Mouse (Mus musculus): ENCODE data around the gene Zyg11b. TPM values are rescaled to one million over a fixed set of nuclear protein-coding genes. Genes with fewer than 3 reads are reported as not detected.
A peak's percentile ranks its signal among the peaks of the same experiment; 100 is the strongest.

The Zyg11b gene
- polyA plus RNA-seq, 1 experiment from 2014 or later, result 28.8 TPM

- H3K36me3 ChIP-seq (ENCODE audit: control insufficient read depth, insufficient read depth, low read length), result no peaks in the 10 kb centered on the region
- ATAC-seq (replicated peaks; ENCODE audit: low FRiP score), result no peak
- no peak for DNase-seq (ENCODE audit: low spot score)
- H3K4me1 ChIP-seq (replicated peaks; ENCODE audit: control insufficient read depth, insufficient read depth, low read length), result no peaks in the 10 kb centered on the region
- no peak overlapping the region for H3K27ac ChIP-seq (ENCODE audit: low read depth, low read length)
- no peak overlapping the region for H3K9ac ChIP-seq (ENCODE audit: low read length)
- no peak overlapping the region for H3K4me3 ChIP-seq (ENCODE audit: low read depth, low read length)
- H3K4me2 ChIP-seq (ENCODE audit: low read depth, low read length, severe bottlenecking), result no peak overlapping the region
- no peaks in the 10 kb centered on the region for H3K27me3 ChIP-seq (ENCODE audit: control insufficient read depth, insufficient read depth, low read length)
- 64% methylated on average over 3 of the region's 3 CpGs for WGBS
- H3K9me3 ChIP-seq (ENCODE audit: control insufficient read depth, low read length), result no peaks in the 10 kb centered on the region
Measured at GRCm38 (mm10) chr4:108225341-108225872, 75.5 kb downstream of the Zyg11b start.

GRCm38 (mm10) chr4:108222507-108222906, 78.4 kb downstream of the Zyg11b start:
- H3K9me3 ChIP-seq (ENCODE audit: control insufficient read depth, low read length), result no peaks in the 10 kb centered on the region
- H3K27ac ChIP-seq (ENCODE audit: low read depth, low read length), result no peak overlapping the region
- WGBS, result 92% methylated on average over 5 of the region's 5 CpGs
- no peak overlapping the region for H3K9ac ChIP-seq (ENCODE audit: low read length)
- H3K36me3 ChIP-seq (ENCODE audit: control insufficient read depth, insufficient read depth, low read length), result no peaks in the 10 kb centered on the region
- peaks cover 22% of the 10 kb centered on the region for H3K27me3 ChIP-seq (ENCODE audit: control insufficient read depth, insufficient read depth, low read length)
- DNase-seq (ENCODE audit: low spot score) (no peak), ATAC-seq (replicated peaks; ENCODE audit: low FRiP score) (no peak)
- H3K4me2 ChIP-seq (ENCODE audit: low read depth, low read length, severe bottlenecking), result no peak overlapping the region
- H3K4me3 ChIP-seq (ENCODE audit: low read depth, low read length), result no peak overlapping the region
- peaks cover under 1% of the 10 kb centered on the region; the same call in 1 of the 2 replicates for H3K4me1 ChIP-seq (replicated peaks; ENCODE audit: control insufficient read depth, insufficient read depth, low read length)

- H3K4me2 ChIP-seq (ENCODE audit: low read depth, low read length, severe bottlenecking), result no peak overlapping the region
- peak; percentile 59 for DNase-seq (ENCODE audit: low spot score)
Measured at GRCm38 (mm10) chr4:108219019-108219418, 81.9 kb downstream of the Zyg11b start.

GRCm38 (mm10) chr4:108217332-108218179, 83.3 kb downstream of the Zyg11b start, which contains the start of gene Zyg11a:
Zyg11a (minus strand) TSS chr4:108218048.
- Histone ChIP-seq H3K27me3 (ENCODE audit: control insufficient read depth, insufficient read depth, low read length) (peaks cover 29% of the 10 kb centered on the region), H3K9ac (ENCODE audit: low read length) (peak within 1 kb of the TSS; percentile 37)
- ATAC-seq (replicated peaks; ENCODE audit: low FRiP score), result peak; percentile 36; the same call in 1 of the 2 replicates

More at GRCm38 (mm10) chr4:108219019-108219418, 81.9 kb downstream of the Zyg11b start:
- Histone ChIP-seq H3K9me3 (ENCODE audit: control insufficient read depth, low read length) (no peaks in the 10 kb centered on the region), H3K36me3 (ENCODE audit: control insufficient read depth, insufficient read depth, low read length) (no peaks in the 10 kb centered on the region), H3K27ac (ENCODE audit: low read depth, low read length) (no peak overlapping the region), H3K27me3 (ENCODE audit: control insufficient read depth, insufficient read depth, low read length) (peaks cover 29% of the 10 kb centered on the region), H3K4me3 (ENCODE audit: low read depth, low read length) (no peak overlapping the region), H3K9ac (ENCODE audit: low read length) (no peak overlapping the region), H3K4me1 (replicated peaks; ENCODE audit: control insufficient read depth, insufficient read depth, low read length) (peaks cover 4% of the 10 kb centered on the region; the same call in 1 of the 2 replicates)
- no peak for ATAC-seq (replicated peaks; ENCODE audit: low FRiP score)
- WGBS, result 5% methylated on average over 9 of the region's 9 CpGs

GRCm38 (mm10) chr4:108213023-108213422, 87.9 kb downstream of the Zyg11b start:
- Histone ChIP-seq H3K4me3 (ENCODE audit: low read depth, low read length) (no peak overlapping the region), H3K9ac (ENCODE audit: low read length) (no peak overlapping the region), H3K27ac (ENCODE audit: low read depth, low read length) (no peak overlapping the region), H3K27me3 (ENCODE audit: control insufficient read depth, insufficient read depth, low read length) (peaks cover 13% of the 10 kb centered on the region), H3K36me3 (ENCODE audit: control insufficient read depth, insufficient read depth, low read length) (no peaks in the 10 kb centered on the region), H3K9me3 (ENCODE audit: control insufficient read depth, low read length) (no peaks in the 10 kb centered on the region), H3K4me1 (replicated peaks; ENCODE audit: control insufficient read depth, insufficient read depth, low read length) (peaks cover 4% of the 10 kb centered on the region; the same call in 1 of the 2 replicates), H3K4me2 (ENCODE audit: low read depth, low read length, severe bottlenecking) (no peak overlapping the region)
- ATAC-seq (replicated peaks; ENCODE audit: low FRiP score) (no peak), DNase-seq (ENCODE audit: low spot score) (no peak)
- WGBS, result 85% methylated on average over 2 of the region's 2 CpGs

More at GRCm38 (mm10) chr4:108217332-108218179, 83.3 kb downstream of the Zyg11b start, which contains the start of gene Zyg11a:
- 1% methylated on average over 80 of the region's 107 CpGs for WGBS
- peak within 1 kb of the TSS; percentile 40 for H3K4me3 ChIP-seq (ENCODE audit: low read depth, low read length)
- peak within 1 kb of the TSS; percentile 59 for H3K4me2 ChIP-seq (ENCODE audit: low read depth, low read length, severe bottlenecking)
- DNase-seq (ENCODE audit: low spot score), result peak; percentile 69
- H3K4me1 ChIP-seq (replicated peaks; ENCODE audit: control insufficient read depth, insufficient read depth, low read length), result peaks cover 4% of the 10 kb centered on the region; the same call in 1 of the 2 replicates
- no peak within 1 kb of the TSS for H3K27ac ChIP-seq (ENCODE audit: low read depth, low read length)
- H3K36me3 ChIP-seq (ENCODE audit: control insufficient read depth, insufficient read depth, low read length), result no peaks in the 10 kb centered on the region
- no peaks in the 10 kb centered on the region for H3K9me3 ChIP-seq (ENCODE audit: control insufficient read depth, low read length)

GRCm38 (mm10) chr4:108204629-108205028, 96.3 kb downstream of the Zyg11b start:
- WGBS, result 89% methylated on average over 6 of the region's 6 CpGs
- Histone ChIP-seq H3K36me3 (ENCODE audit: control insufficient read depth, insufficient read depth, low read length) (no peaks in the 10 kb centered on the region), H3K9me3 (ENCODE audit: control insufficient read depth, low read length) (no peaks in the 10 kb centered on the region), H3K4me2 (ENCODE audit: low read depth, low read length, severe bottlenecking) (no peak overlapping the region), H3K27me3 (ENCODE audit: control insufficient read depth, insufficient read depth, low read length) (no peaks in the 10 kb centered on the region), H3K9ac (ENCODE audit: low read length) (no peak overlapping the region), H3K4me3 (ENCODE audit: low read depth, low read length) (no peak overlapping the region), H3K4me1 (replicated peaks; ENCODE audit: control insufficient read depth, insufficient read depth, low read length) (no peaks in the 10 kb centered on the region), H3K27ac (ENCODE audit: low read depth, low read length) (no peak overlapping the region)
- DNase-seq (ENCODE audit: low spot score) (no peak), ATAC-seq (replicated peaks; ENCODE audit: low FRiP score) (no peak)

- Histone ChIP-seq H3K9ac (ENCODE audit: low read length) (no peak overlapping the region), H3K9me3 (ENCODE audit: control insufficient read depth, low read length) (no peaks in the 10 kb centered on the region), H3K36me3 (ENCODE audit: control insufficient read depth, insufficient read depth, low read length) (no peaks in the 10 kb centered on the region), H3K4me3 (ENCODE audit: low read depth, low read length) (no peak overlapping the region), H3K27ac (ENCODE audit: low read depth, low read length) (no peak overlapping the region), H3K4me2 (ENCODE audit: low read depth, low read length, severe bottlenecking) (no peak overlapping the region), H3K27me3 (ENCODE audit: control insufficient read depth, insufficient read depth, low read length) (no peaks in the 10 kb centered on the region), H3K4me1 (replicated peaks; ENCODE audit: control insufficient read depth, insufficient read depth, low read length) (no peaks in the 10 kb centered on the region)
- ATAC-seq (replicated peaks; ENCODE audit: low FRiP score), result no peak
- no peak for DNase-seq (ENCODE audit: low spot score)
- WGBS, result 74% methylated on average over 2 of the region's 2 CpGs
Measured at GRCm38 (mm10) chr4:108199236-108199635, 101.7 kb downstream of the Zyg11b start.

GRCm38 (mm10) chr4:108196277-108196855, 104.5 kb downstream of the Zyg11b start:
- no peak overlapping the region for H3K27ac ChIP-seq (ENCODE audit: low read depth, low read length)
- peak; percentile 52 for DNase-seq (ENCODE audit: low spot score)
- no peaks in the 10 kb centered on the region for H3K36me3 ChIP-seq (ENCODE audit: control insufficient read depth, insufficient read depth, low read length)
- no peak overlapping the region for H3K4me2 ChIP-seq (ENCODE audit: low read depth, low read length, severe bottlenecking)
- no peak overlapping the region for H3K4me3 ChIP-seq (ENCODE audit: low read depth, low read length)
- no peaks in the 10 kb centered on the region for H3K9me3 ChIP-seq (ENCODE audit: control insufficient read depth, low read length)
- no peak for ATAC-seq (replicated peaks; ENCODE audit: low FRiP score)
- H3K4me1 ChIP-seq (replicated peaks; ENCODE audit: control insufficient read depth, insufficient read depth, low read length), result no peaks in the 10 kb centered on the region
- no peaks in the 10 kb centered on the region for H3K27me3 ChIP-seq (ENCODE audit: control insufficient read depth, insufficient read depth, low read length)
- 79% methylated on average over 6 of the region's 6 CpGs for WGBS
- H3K9ac ChIP-seq (ENCODE audit: low read length), result no peak overlapping the region

Data from forebrain, embryonic 11.5 days (tissue).